In the genomic region with DNA sequence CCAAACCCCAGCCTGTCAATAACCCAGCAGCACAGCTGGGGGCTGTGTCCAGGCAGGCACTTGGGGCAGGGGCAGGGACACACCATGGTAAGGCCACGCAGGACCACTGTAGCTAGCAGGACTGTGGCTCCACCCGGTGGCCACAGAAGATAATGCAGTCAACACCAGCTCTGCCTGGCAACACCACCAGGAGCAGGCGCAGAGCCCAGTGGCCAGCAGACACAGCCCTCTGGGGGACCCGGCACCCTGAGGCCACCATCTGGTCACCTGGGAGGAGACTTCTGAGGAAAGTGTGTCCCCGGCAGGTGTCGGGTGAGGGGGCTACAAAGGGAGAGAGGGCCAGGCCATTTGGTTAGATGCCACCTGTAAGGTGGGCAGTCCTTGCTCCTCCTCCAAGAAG, we compare ENCODE assay signal across 9 mouse cellular contexts. TPM values are rescaled to one million over a fixed set of nuclear protein-coding genes. Genes with fewer than 3 reads are reported as not detected.
DNase-seq lines count a peak whose midpoint lies in the region; ATAC-seq lines count a peak whose summit lies in the region.
"Had no signal": no experiment of that assay in that cellular context is flagged by ENCODE, and none has a peak within 500 bp of the region (broad histone marks: within the 10 kb centered on the region; RNA-seq: fewer than 3 reads in every experiment).

No protein-coding gene starts in this region.

- H3K4me1 ChIP-seq in intestine, embryonic 14.5 days (replicated peaks; ENCODE audit: control insufficient read depth, insufficient read depth, low read length), result peaks cover 22% of the 10 kb centered on the region
- H3K4me1 ChIP-seq in intestine, embryonic 15.5 days (replicated peaks), result peaks cover 28% of the 10 kb centered on the region
- H3K4me1 ChIP-seq in kidney, embryonic 16.5 days (ENCODE audit: insufficient read depth, low read length), result peaks cover 28% of the 10 kb centered on the region

- no peak overlapping the region for H3K9ac ChIP-seq in intestine, embryonic 14.5 days (ENCODE audit: low read length)
- no peak overlapping the region for H3K9ac ChIP-seq in intestine, embryonic 15.5 days
- H3K9ac ChIP-seq in kidney, embryonic 16.5 days (replicated peaks; ENCODE audit: low read length), result no peak overlapping the region
- H3K9ac ChIP-seq: limb, embryonic 15.5 days had no signal

- H3K27me3 ChIP-seq in intestine, embryonic 14.5 days (replicated peaks; ENCODE audit: control insufficient read depth, insufficient read depth, low read length), result no peaks in the 10 kb centered on the region
- no peaks in the 10 kb centered on the region for H3K27me3 ChIP-seq in intestine, embryonic 15.5 days (replicated peaks)
- H3K27me3 ChIP-seq in kidney, embryonic 16.5 days (ENCODE audit: insufficient read depth, low read length), result no peaks in the 10 kb centered on the region

- H3K27ac ChIP-seq in intestine, embryonic 14.5 days (ENCODE audit: low read depth), result no peak overlapping the region
- no peak overlapping the region for H3K27ac ChIP-seq in intestine, embryonic 15.5 days
- no peak overlapping the region for H3K27ac ChIP-seq in kidney, embryonic 16.5 days (ENCODE audit: low read length)
- H3K27ac ChIP-seq: limb, embryonic 15.5 days had no signal

- no peak for ATAC-seq in intestine, embryonic 14.5 days (replicated peaks; ENCODE audit: low FRiP score, low TSS enrichment, low read depth)
- ATAC-seq in intestine, embryonic 15.5 days, result no peak
- peak; percentile 47; the same call in 1 of the 2 replicates for ATAC-seq in kidney, embryonic 16.5 days (ENCODE audit: low FRiP score, low TSS enrichment)

- H3K9me3 ChIP-seq in intestine, embryonic 14.5 days (ENCODE audit: control insufficient read depth, low read length), result no peaks in the 10 kb centered on the region
- no peaks in the 10 kb centered on the region for H3K9me3 ChIP-seq in intestine, embryonic 15.5 days
- no peaks in the 10 kb centered on the region for H3K9me3 ChIP-seq in kidney, embryonic 16.5 days (ENCODE audit: low read length)
- H3K9me3 ChIP-seq: limb, embryonic 15.5 days had no signal

- peaks cover 47% of the 10 kb centered on the region for H3K36me3 ChIP-seq in intestine, embryonic 14.5 days (ENCODE audit: control insufficient read depth, insufficient read depth, low read length)
- H3K36me3 ChIP-seq in intestine, embryonic 15.5 days, result peaks cover 29% of the 10 kb centered on the region
- peaks cover 32% of the 10 kb centered on the region for H3K36me3 ChIP-seq in kidney, embryonic 16.5 days (ENCODE audit: insufficient read depth, low read length)

- no peak overlapping the region for H3K4me2 ChIP-seq in intestine, embryonic 14.5 days (ENCODE audit: low read length)
- H3K4me2 ChIP-seq in intestine, embryonic 15.5 days (replicated peaks), result no peak overlapping the region
- no peak overlapping the region for H3K4me2 ChIP-seq in kidney, embryonic 16.5 days (replicated peaks; ENCODE audit: low read depth, low read length)
- H3K4me2 ChIP-seq: limb, embryonic 15.5 days had no signal

- WGBS in intestine, embryonic 14.5 days, result 44% methylated on average over 6 of the region's 6 CpGs
- WGBS in intestine, embryonic 15.5 days, result 50% methylated on average over 6 of the region's 6 CpGs
- WGBS in kidney, embryonic 16.5 days, result 50% methylated on average over 5 of the region's 6 CpGs

- no peak overlapping the region for H3K4me3 ChIP-seq in intestine, embryonic 14.5 days (ENCODE audit: low read depth, low read length)
- H3K4me3 ChIP-seq in intestine, embryonic 15.5 days (replicated peaks), result no peak overlapping the region
- no peak overlapping the region for H3K4me3 ChIP-seq in kidney, embryonic 16.5 days (ENCODE audit: low read length)
- H3K4me3 ChIP-seq: limb, embryonic 15.5 days had no signal

- peak; percentile 87 for DNase-seq in intestine, embryonic 14.5 days (ENCODE audit: low spot score)
- peak; percentile 75 to 79 for DNase-seq in CD8-positive naive resting alpha-beta T cell, adult 2 months (ENCODE audit: low read depth in 2 of 2, low spot score in 2 of 2)
- peak; percentile 93 for DNase-seq in cerebellum, adult 11 months
- peak; percentile 81 for DNase-seq in gastrocnemius, adult 18-20 months (ENCODE audit: low spot score)
- DNase-seq in lung, postnatal 36 days, result peak; percentile 79
- peak; percentile 62 to 68 for DNase-seq in spleen, postnatal 36 days (ENCODE audit: low spot score in 2 of 2)

RNA-seq across cellular contexts. Expression of gene Npb, which starts 4.5 kb away (rescaled TPM):
- polyA plus RNA-seq in intestine, embryonic 14.5 days (2014; fragmentation: Nextera tagmentation; extraction: Ambion mirVana), result 3.5 and 4.4 TPM in 2 replicates
- polyA plus RNA-seq in intestine, embryonic 15.5 days (2015; fragmentation: Nextera tagmentation; extraction: Ambion mirVana), result 2.7 and 3.6 TPM in 2 replicates
- total RNA-seq in gastrocnemius, adult 18-20 months (2021), result not detected
- 27.7 and 33.8 TPM in 2 replicates for polyA plus RNA-seq in kidney, embryonic 16.5 days (2015; fragmentation: Nextera tagmentation; extraction: Ambion mirVana)

RNA-seq across cellular contexts. Expression of gene Pcyt2, which starts 5.0 kb away (rescaled TPM):
- polyA plus RNA-seq in intestine, embryonic 14.5 days (2014; fragmentation: Nextera tagmentation; extraction: Ambion mirVana), result 157 and 179 TPM in 2 replicates
- polyA plus RNA-seq in intestine, embryonic 15.5 days (2015; fragmentation: Nextera tagmentation; extraction: Ambion mirVana), result 250 and 306 TPM in 2 replicates
- total RNA-seq in gastrocnemius, adult 18-20 months (2021), result 10 to 100 TPM; 26.1 to 27.7 TPM
- 164 and 174 TPM in 2 replicates for polyA plus RNA-seq in kidney, embryonic 16.5 days (2015; fragmentation: Nextera tagmentation; extraction: Ambion mirVana)

RNA-seq across cellular contexts. Expression of gene Sirt7, which starts 12.3 kb away (rescaled TPM):
- 31.8 and 35.6 TPM in 2 replicates for polyA plus RNA-seq in intestine, embryonic 14.5 days (2014; fragmentation: Nextera tagmentation; extraction: Ambion mirVana)
- polyA plus RNA-seq in intestine, embryonic 15.5 days (2015; fragmentation: Nextera tagmentation; extraction: Ambion mirVana), result 40.1 and 42.2 TPM in 2 replicates
- total RNA-seq in gastrocnemius, adult 18-20 months (2021), result 1 to 10 TPM; 3.6 to 4.2 TPM
- 38.9 and 39.3 TPM in 2 replicates for polyA plus RNA-seq in kidney, embryonic 16.5 days (2015; fragmentation: Nextera tagmentation; extraction: Ambion mirVana)

RNA-seq across cellular contexts. Expression of gene Anapc11, which starts 14.5 kb away (rescaled TPM):
- polyA plus RNA-seq in intestine, embryonic 14.5 days (2014; fragmentation: Nextera tagmentation; extraction: Ambion mirVana), result 244 TPM in 2 replicates
- 178 and 194 TPM in 2 replicates for polyA plus RNA-seq in intestine, embryonic 15.5 days (2015; fragmentation: Nextera tagmentation; extraction: Ambion mirVana)
- total RNA-seq in gastrocnemius, adult 18-20 months (2021), result 10 to 100 TPM; 45.9 to 52.1 TPM
- polyA plus RNA-seq in kidney, embryonic 16.5 days (2015; fragmentation: Nextera tagmentation; extraction: Ambion mirVana), result 195 and 197 TPM in 2 replicates

RNA-seq across cellular contexts. Expression of gene Alyref, which starts 14.6 kb away (rescaled TPM):
- polyA plus RNA-seq in intestine, embryonic 14.5 days (2014; fragmentation: Nextera tagmentation; extraction: Ambion mirVana), result 387 and 448 TPM in 2 replicates
- 406 and 459 TPM in 2 replicates for polyA plus RNA-seq in intestine, embryonic 15.5 days (2015; fragmentation: Nextera tagmentation; extraction: Ambion mirVana)
- 10 to 100 TPM; 42.8 to 48.6 TPM for total RNA-seq in gastrocnemius, adult 18-20 months (2021)
- 92.2 and 372 TPM in 2 replicates for polyA plus RNA-seq in kidney, embryonic 16.5 days (2015; fragmentation: Nextera tagmentation; extraction: Ambion mirVana)
